Mouse (Mus musculus) heart, adult 18-20 months (tissue): ENCODE results near the gene Gtf2h1. TPM values are rescaled to one million over a fixed set of nuclear protein-coding genes. Genes with fewer than 3 reads are reported as not detected.
"Not testable (repeated sequence)": the region's sequence is repeated elsewhere in the genome, so short reads cannot be mapped to it uniquely, and the experiment has no call there.

Experiments used
- DNase-seq, 2 experiments: peaks; one replicate each; pipeline ENCODE4 v3.0.0; 2021 to 2022; ENCODE audit warnings: mixed read lengths in 1 of 2
- long read RNA-seq, 2 experiments: library from polyadenylated mRNA; stranded (forward); transcript quantifications; one replicate each; pipeline ENCODE4 v2.0.0; 2021
- total RNA-seq, 2 experiments: library from RNA; stranded (reverse); gene quantifications; 2 replicates each; pipeline ENCODE4 v1.2.3; 2021

The Gtf2h1 gene
- total RNA-seq: 10 to 100 TPM; 15.9 to 19.4 TPM
- long read RNA-seq, experiment 1, transcript Gtf2h1-201 (15 exons, 2,736 nt): major isoform, 14 of 16 reads
- long read RNA-seq, experiment 1, partial matches to known transcripts: 1 of 16 reads
- long read RNA-seq, experiment 1, other reads (novel, unspliced or antisense): 1 of 16 reads
- long read RNA-seq, experiment 2, transcript Gtf2h1-201 (15 exons, 2,736 nt): major isoform, 6 of 8 reads
- long read RNA-seq, experiment 2, partial matches to known transcripts: 0 of 8 reads
- long read RNA-seq, experiment 2, other reads (novel, unspliced or antisense): 2 of 8 reads

GRCm38 (mm10) chr7:46795287-46796205 lies at the start of gene Gtf2h1, which contains the start of gene Hps5:
Gtf2h1 (plus strand) TSS chr7:46796103.
Hps5 (minus strand) TSS chr7:46796064.
- peak; percentile 98 for DNase-seq

- DNase-seq: peak; percentile 50 to 64
These were observed 49.5 kb upstream of the Gtf2h1 start for GRCm38 (mm10) chr7:46746381-46746780.

DNA sequence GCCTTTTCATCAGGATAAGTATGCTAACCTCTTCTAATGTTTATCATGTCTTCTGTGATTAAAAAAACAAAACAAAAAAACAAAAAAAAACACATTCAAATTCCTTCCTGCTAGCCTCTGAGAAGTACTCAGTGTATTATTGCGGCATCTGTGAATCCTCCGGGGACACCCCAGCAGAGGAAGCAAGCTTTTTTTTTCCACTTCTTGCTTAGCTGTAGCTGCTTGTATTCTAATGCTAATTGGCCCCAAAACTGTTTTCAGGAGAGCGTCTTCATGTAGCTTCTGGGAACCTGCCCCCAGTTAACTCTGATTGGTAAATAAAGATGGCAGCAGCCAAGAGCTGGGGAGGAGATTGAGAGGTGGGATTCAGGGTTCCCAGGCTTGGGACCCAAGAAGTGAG lies 47.4 kb upstream of the Gtf2h1 start:
- DNase-seq: peak; percentile 35 to 55

GRCm38 (mm10) chr7:46751490-46751889 lies 44.4 kb upstream of the Gtf2h1 start, which contains the start of gene Saa2:
Saa2 (plus strand) TSS chr7:46751790.
- DNase-seq: no peak

GRCm38 (mm10) chr7:46761049-46761795 lies 34.7 kb upstream of the Gtf2h1 start:
- DNase-seq: no peak

DNA sequence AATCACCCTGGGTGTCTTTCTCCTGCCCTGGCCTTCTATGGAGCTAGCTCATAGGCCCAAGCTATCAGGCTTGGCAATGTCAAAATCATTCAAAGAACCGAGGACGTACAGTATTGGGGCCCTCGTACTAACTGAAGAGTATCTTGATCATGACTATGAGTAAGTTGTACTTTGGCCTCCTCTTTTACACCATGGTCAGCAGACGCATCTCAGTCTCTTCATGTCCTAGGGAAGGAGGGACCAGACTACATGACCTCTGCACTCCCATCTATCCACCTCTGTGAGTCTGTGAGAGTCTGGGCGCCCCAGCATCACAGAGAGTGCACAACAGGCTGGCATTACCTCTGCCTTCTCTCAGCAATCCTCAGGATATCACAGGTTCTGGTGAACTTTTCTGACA lies 33.3 kb upstream of the Gtf2h1 start:
- DNase-seq: no peak

DNA sequence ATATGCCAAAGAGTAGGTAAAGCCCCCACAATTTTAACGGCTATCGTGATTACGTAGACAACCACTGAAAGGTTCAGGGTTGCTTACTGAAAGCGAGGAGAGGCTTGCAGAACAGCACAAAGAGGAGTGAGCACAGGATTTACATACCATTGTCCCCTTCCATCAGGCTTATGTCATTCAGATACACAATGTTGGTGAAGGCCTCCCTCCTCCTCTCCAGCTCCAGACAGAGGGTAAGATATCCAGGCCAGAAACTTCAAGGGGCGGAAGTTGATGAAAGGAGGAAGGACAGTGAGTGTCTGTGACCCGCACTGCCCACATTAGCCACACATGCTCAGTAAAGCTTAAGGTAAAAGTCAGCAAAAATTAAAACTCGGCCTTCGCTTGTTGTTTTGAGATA lies 31.2 kb upstream of the Gtf2h1 start:
- no peak for DNase-seq

DNA sequence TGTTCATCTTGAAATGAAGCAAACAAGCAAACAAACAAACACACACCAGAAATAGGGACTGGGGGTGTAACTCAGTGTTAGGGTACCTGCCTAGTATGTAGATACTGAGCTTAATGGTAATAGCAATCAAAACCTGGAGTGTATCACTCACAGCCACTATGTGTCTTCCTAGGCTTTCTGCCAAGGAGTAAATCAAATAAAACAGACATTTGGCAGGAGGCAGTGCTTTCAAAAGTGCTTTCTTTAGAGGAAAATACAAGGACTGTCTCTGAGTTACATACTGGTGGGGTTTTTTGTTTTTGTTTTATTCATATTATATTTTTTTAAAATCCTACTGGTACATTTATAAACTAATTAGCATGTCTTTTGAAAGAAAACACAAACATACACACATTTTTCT lies 28.5 kb upstream of the Gtf2h1 start:
- no peak for DNase-seq

DNA sequence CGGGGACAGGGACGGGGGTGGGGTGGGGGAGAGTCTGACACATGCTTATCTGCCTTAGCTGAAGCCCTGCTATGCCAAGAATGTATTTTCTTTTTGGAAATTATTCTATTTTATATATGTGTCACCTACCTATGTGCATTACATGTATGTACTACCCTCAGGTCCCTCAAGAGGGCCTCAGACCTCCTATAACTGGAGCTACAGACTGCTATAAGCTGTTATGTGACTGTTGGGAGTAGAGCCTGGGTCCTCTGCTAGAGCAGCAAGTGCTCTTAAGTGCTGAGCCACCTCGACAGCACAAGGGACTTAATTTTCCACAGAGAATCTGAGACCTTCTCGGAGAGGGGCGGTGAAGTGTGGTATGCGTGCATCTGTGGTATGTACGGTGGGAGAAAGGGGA lies 27.5 kb upstream of the Gtf2h1 start:
- no peak for DNase-seq

DNA sequence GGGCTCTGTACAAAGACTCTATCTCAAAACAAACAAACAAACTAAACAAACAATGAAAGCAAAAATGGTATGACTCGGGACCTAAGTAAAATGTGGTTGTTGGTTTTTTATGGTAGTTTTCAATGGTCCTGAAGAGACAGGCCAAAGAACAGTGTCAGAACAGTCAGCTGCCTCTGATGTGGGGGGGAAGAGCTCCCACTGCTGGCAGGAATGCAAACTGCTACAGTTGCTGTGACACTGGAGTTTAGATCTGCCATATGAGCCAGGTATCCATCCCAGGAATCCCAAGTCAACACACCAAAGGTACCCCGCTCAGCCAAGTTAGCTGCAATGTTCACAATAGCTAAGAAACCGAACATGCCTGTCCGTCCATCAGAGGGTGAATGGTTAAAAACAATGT lies 25.2 kb upstream of the Gtf2h1 start:
- peak; percentile 14 to 65 for DNase-seq

GRCm38 (mm10) chr7:46789177-46789849 lies 6.6 kb upstream of the Gtf2h1 start:
- peak; percentile 4 to 12 for DNase-seq

DNA sequence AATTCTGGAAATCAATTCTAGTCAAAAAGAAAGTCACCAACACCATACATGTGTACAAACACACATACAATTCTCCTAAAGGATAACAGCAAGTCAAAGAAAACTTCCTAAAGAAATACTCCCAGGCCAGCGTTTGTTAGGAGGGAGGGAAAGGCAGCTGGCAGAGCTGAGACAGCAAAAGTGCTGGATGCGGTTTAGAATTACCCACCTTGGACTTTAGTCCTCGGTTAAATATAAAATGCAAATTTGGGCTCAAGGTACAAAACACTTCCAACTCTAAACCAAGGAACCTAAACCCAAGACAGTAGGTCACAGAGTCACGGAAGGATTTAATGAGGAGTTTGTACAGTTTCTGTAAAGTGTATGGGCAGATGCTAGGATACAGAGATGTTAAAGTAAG lies 2.0 kb upstream of the Gtf2h1 start:
- no peak for DNase-seq

DNA sequence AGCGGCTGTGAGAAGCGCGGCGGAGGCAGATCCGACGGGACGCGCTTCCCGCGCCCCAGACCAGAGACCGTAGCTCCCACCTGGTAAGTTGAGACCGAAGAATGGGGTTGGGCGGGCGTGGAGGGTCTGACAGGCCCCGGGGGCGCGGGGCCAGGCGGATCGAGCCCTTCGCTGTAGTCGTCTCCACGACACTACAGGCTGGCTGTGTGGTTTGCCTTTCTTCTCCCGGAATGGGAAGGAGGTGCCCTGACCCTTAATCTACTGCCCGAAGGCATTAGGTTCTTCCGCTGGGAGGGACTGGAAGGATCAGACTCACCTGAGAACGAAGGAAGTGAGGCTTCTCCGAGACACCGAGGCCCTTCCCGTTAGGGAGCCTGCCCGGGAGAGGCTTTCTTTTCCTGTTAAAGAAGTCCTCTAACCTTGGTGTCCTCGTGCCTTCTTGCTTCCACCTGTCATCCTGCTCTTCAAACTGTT lies 340 bp downstream of the Gtf2h1 start:
- no peak for DNase-seq

DNA sequence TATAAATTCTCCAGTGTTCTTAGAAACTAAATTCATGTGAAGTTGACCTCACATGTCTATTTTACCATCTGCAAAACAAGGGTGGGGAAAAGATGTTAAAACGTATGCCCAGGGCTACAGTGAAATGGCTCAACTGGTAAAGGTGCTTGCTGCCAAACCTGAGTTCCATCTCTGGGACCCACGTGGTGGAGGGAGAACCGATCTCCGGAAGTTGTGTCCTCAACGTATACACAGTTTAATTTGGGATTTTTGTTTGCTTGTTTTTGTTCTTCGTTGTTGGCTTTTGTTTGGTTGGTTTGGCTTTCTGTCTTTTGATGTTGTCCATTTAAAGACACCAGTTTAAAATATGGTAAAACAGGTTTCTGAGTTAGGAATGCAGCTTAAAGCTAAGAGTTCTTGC lies 876 bp downstream of the Gtf2h1 start:
- peak in 1 of 2 experiments; percentile 7 for DNase-seq

DNA sequence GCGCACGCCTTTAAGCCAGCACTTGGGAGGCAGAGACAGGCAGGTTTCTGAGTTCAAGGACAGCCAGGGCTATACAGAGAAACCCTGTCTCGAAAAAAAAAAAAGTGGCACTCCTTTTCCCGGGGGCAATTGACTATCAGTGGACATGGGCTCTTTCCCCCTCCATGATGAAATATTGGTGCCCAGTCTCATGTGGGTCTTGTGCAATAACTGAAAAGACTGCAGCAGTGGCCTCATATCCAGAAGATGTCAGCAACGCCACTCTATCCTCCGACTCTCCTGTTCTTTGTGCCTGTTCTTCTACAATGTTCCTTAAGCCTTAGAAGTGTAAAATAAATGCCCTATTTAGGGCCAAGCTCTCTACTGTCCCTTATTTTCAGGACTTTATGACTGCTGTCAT lies 14.4 kb downstream of the Gtf2h1 start:
- DNase-seq: no peak

DNA sequence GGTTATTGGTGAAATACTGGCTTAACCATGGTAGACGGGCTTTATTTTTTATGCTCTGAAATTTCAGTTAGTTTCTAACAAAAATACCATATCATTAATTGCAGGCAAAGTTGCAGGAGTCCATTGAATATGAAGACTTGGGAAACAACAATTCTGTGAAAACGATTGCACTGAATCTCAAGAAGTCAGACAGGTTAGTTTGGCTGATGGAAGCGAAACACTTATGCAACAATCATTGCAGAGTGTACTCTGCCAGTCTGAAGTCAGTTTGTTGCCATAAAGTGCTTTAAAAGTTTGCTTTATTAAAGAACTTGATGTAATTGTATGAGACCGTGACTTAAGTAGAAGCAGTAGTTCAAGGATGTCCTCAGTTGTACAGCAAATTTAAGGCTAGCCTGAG lies 18.1 kb downstream of the Gtf2h1 start:
- DNase-seq: no peak

DNA sequence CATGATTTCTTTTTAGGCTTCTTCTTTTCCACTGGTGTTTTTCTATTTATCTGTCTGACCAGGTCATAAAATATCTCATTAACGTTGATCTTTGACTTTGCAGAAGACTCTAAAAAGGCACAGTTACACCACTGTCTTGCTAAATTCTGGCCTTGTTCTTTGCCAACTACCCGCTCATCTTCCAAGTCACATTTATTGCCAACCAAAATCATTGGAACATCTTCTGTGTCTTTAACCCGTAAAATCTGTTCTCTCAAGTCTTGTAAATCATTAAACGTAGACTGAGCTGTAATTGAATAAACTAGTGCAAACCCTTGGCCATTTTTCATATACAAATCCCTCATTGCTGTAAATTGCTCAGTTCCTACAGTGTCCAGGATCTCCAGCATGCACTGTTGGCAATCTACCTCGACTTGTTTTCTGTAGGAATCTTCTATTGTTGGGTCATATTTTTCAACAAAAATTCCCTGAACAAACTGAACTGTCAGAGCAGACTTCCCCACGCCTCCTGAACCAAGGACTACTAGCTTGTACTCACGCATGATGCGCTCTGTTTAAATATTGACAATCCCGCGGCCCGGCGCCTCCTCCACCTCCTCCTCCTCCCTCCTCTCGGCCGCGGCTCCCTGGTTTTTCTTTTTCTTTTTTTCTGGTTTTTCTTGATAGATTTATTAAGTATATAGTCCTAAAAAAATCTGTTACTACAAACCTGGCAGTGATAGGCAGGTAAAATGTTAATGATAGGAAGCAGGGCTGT lies 25.2 kb downstream of the Gtf2h1 start:
- not testable (repeated sequence) for DNase-seq

- no peak for DNase-seq
These were observed 31.3 kb downstream of the Gtf2h1 start for GRCm38 (mm10) chr7:46827046-46827802.

DNA sequence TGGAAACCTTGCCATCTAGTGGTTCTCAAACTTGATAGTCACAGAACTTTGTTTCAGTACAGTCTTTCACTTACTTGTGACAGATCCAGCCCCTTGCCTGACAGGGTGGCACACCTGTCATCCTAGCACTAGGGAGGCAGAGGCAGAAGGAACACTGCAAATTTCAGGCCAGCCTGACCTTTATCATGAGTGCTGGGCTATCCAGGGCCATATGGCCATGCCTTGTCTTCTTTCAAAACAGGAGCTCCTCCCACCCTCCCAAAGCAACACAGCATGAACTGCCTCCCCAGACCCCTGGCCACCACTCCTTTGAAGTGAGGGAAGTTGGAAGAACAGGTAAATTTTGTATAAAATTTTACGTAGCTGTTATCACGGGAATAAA lies 31.9 kb downstream of the Gtf2h1 start:
- DNase-seq: no peak

DNA sequence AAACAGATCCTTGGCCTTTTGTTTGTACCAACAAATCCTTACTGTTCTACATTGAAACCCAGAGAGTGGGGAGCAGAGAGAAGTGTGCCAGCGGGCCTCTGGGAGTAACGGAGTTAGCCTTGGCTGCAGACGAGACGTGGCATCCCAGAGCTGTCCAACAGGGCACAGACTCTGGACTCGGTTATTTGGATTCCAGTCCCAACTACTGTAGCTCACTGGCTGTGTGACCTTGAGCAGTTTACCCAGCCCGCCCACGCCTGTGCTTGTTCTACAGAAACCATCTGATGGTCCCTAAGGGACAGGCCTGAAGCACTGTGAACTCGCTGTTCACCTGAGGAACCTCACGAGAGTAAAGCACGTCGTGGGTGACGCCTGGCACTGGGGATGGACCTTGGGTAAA lies 34.0 kb downstream of the Gtf2h1 start:
- DNase-seq: no peak
